Mouse (Mus musculus) left cerebral cortex, postnatal 10 days (tissue): ENCODE measurements around the gene Tmem104. TPM values are rescaled to one million over a fixed set of nuclear protein-coding genes. Genes with fewer than 3 reads are reported as not detected.

ENCODE experiments used
- DNase-seq, 2 experiments: peaks; one replicate each; pipeline ENCODE4 v3.0.0; 2021 to 2022; ENCODE audit warnings: low spot score in 2 of 2, mixed read lengths in 1 of 2; ENCODE audit errors: extremely low spot score in 1 of 2
- intact Hi-C: fragments of 180-260 bp; cut with DNase I; formaldehyde crosslinking; loops from one replicate; pipeline ENCODE4 v1.15.1; 2025
- total RNA-seq, 2 experiments: library from RNA; stranded (reverse); gene quantifications; 2 replicates each; pipeline ENCODE4 v1.2.3; 2021

The Tmem104 gene
- total RNA-seq, 2 experiments from 2014 or later, result 19.9 to 20.3 TPM

DNA sequence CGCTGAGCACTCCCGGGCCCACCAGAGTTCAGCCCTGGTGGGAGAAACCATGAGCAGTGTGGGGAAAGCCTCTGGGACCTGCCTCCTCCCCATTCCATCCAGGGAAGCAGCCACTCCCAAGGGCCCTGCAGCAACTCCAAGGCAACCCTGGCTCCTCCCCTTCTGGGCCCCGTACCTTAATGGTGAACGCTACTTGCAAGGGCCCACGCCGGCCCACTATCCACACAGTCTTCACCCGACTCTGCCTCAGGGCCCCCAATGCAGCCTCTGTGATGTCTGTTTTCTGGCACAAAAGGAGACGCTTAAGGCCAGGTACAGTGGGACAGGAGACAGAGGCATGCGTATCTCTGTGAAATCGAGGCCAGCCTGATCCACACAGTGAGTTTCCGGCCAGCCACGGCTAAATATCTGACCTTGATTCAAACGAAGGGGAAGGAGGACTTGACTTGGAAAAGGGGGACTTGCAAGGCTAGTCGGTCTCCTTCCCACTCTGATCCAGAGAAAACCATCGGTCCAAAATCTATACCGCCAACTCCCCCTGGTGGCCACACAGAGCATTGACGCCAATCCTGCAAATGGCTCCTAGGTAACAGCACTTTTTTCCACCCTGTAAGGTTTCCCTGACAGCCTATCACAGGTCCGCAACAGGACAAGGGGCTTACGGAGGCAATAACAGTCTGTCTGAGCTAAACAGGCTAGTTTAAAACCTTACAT is 83.0 kb downstream of the Tmem104 start:
- DNase-seq, result peak; percentile 76 to 86
- intact Hi-C loops, result loop anchor here (1.0 to 5.0 kb wide), 2 partner anchors 67 to 188 kb away; no protein-coding TSS in a partner anchor

DNA sequence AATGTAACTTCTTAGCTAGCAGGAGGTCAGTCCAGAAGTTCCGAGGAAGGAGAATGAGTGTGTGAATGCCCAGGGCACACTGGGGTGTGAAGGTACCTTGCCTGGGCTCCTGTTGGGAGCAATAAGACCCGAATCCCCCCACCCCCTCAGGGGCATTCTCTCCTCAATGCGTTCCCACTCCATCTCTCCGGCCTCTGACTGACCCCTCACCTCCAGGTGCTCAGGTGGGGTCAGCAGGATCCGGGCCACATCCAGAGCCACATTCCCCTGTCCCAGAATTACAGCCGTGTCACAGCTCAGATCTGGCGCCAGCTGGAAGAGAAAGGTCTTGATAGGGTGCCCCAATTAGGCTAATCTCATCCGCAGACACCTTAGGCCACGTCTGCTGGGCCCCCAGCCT is 83.8 kb downstream of the Tmem104 start:
- intact Hi-C loops, result loop anchor here (5.0 kb wide), 1 partner anchor 189 kb away; no protein-coding TSS in a partner anchor
- DNase-seq, result no peak

DNA sequence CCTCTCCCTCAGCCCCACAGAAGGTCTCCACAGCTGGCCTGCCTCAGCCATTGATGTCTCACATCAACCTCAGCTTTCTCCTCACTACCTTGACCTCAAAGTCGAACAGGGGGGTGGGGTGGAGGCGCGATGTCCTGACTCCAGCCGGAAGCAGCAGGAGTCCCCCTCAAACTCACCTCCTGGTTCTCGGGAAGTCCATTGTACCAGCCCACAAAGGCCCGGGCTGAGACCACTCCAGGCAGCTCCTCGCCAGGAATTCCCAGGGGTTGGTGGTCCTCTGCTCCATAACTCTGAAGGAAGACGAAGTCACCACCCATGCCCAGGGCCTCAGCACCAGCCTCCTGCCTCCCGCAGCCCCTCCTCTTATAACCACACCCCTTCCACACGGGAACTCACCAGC is 84.2 kb downstream of the Tmem104 start:
- intact Hi-C loops, result loop anchor here (5.0 kb wide), 1 partner anchor 189 kb away; no protein-coding TSS in a partner anchor
- no peak for DNase-seq

DNA sequence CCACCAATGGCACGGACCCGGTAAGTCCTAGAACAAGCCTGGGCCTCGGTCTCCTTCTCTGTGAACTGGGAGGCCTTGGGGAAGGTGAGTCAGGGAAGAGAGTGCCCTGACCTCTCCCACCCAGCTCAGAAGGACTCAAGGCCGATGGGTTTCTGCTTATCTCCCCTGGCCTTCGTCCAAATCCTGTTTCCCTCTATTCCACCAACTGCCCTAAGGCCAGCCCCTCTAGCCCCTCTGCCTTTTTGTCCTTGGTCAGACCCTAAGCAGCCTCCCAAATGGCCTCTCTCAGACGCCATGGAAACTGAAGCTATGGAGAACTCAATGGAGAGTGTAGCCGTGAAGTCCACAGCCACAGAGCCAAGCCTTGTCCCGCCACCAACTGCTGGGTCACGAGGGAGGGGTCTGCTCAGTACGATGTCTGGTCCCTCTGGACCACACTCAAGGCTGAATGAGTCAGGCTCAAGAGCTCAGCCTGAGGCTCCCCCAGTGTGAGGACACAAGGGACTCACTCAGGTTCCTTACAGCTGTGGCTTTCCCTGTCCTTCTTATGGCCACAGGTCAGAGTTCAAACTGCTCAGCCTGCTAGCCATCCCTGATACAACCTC is 85.7 kb downstream of the Tmem104 start:
- intact Hi-C loops, result loop anchor here (5.0 kb wide), 1 partner anchor 191 kb away; no protein-coding TSS in a partner anchor
- no peak for DNase-seq

DNA sequence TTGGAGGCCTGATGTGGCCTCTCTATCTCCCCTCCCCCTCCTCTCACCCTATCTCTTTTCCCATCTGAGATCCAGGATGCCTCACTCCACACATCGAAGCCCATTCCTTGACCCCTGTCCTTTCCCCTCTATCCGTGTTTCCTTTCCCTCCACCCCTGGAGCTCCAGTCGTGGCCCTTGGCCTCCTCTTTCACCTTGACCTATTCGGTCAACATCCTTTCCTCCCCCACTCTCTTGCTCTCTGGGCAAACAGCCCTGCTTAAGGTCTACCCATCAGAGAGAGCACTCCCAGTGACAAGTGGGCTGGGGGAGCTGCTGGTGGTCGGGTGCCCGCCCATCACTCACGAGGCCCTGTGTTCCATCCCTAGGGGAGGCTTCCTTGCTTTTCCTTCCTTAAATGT is 86.4 kb downstream of the Tmem104 start:
- intact Hi-C loops, result loop anchor here (5.0 kb wide), 1 partner anchor 191 kb away; no protein-coding TSS in a partner anchor
- no peak for DNase-seq

DNA sequence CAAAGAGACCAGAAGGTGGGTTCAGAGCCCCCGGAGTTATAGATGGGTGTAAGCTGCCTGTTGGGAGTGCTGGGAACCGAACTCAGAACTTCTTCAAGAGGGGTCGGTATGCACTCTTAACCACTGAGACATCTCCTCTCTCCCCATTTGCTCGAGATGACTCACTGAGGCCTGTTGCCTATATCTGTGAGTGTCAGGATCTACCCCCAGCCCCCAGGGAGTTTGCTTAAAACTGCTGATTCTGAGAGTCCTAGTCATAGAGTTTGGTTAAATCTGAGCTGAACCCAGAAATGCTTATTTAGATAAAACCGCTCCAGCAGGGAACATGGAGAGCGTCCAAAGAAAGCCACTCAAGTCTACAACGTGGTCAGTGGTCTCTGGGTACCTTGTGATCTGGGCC is 86.9 kb downstream of the Tmem104 start:
- DNase-seq, result no peak
- intact Hi-C loops, result loop anchor here (5.0 kb wide), 1 partner anchor 192 kb away; no protein-coding TSS in a partner anchor

DNA sequence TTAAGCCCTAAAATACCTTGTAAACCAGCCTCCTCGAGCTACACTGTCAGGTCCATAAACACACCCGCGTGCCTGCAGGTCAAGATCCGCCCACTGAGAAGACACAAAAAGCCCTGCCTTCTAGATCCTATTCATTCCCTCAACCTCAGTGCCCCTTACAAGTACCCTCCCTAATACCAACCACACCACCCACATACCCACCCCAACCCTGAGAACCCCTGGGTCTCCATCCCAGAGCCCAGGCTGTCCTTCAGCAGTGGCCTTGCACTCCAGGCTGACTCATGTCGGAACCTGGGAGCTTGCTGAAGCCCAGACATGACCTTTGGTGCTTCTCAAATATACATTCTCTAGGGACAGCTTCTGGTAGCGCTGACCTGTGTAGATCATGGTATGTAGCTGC is 87.5 kb downstream of the Tmem104 start:
- no peak for DNase-seq
- intact Hi-C loops, result loop anchor here (5.0 kb wide), 1 partner anchor 192 kb away; no protein-coding TSS in a partner anchor

DNA sequence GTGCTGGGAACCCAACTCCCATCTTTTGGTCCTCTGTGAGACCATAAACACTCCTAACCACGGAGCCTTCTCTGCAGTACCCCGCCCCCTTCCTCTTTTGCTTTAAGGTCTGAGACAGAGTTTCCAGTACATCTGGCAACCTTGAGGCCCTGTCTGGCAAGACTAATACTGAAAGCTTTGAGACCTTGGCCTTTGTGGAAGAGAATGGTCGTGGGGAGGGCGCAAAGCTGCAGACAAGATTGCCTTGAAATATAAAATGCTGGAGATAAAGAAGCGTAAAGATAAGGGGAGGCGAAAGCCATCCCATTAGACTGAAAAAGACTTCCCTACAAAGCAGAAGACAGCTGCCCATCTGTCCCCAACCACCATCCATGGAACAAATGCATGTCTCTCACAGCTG is 88.2 kb downstream of the Tmem104 start:
- no peak for DNase-seq
- intact Hi-C loops, result no loop called here

DNA sequence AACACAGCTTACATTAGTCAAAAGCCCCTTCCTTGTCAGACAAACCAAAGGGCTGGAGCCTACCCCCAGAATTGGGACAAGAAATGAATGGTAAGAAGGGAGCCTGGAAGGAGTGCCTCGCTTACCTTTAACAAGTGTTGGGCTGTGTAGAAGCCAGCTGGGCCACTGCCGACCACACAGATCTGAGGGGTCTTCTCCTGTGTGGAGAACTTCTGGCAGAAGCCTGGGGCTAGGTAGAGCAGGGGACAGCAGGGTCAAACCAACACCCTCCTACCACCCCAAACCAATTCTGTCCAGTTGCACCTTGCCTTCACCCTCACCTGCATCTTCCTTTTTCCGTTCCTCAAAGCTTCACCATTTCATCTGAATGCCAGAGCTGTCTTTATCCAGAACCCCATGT is 88.7 kb downstream of the Tmem104 start:
- intact Hi-C loops, result no loop called here
- no peak for DNase-seq

DNA sequence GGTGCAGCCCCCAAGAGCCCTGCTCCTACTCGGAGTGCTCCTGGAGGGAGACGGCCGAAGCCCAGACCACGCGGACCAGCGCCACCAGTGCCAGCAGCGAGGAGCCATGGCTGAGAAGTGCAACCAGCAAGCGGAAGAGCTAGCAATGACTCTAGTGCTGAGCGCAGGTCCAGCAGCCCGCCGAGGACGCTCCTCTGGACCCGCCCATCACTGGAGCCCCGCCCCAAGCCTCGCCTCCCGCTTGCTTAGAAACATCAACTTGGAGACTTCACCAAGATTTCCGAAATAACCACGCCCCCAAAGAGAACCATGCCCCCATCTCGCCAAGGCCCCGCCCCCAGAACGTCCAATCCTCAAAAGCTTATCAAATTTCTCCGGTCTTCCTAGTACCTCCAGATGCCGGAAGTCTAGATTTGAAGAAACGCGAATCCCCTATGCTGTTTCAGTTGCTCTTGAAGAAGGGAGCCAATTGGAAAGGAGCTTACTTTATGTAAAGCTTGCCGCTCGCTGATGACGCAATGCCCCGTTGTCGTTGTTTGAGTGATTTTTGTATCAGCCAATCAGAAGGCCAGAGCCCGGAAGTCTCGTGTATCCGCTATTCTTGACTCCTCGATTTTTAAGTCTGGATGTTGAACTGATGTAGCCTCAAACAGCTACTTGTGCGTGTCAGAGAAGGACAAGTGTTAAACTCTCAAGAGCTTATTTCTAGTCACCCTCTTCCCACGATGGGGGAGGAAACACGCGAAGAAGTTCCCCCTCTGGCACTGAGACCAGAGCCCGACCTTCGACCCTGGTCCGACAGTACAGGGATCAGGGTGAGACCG is 89.7 kb downstream of the Tmem104 start, which contains the start of gene Fdxr:
TSS of gene Fdxr (minus strand) at position 271 of the 824 bp plus-strand sequence.
- intact Hi-C loops, result no loop called here
- DNase-seq, result peak; percentile 99

DNA sequence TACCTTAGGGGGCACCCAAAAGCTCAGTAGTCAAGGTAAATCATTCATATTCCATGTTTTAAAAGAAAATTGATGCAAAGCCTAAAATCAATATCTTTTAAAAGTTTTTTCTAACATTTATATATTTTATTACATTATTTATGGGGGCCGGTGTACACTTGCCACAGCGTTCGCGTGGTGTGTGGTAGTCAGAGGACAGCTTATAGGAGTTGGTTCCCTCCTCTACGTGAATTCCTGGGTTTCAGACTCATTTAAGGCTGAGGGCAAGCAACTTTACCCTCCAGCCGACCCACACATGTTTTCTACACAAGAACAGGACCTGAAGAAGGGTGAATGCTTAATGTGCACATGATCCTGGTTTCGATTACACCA is 90.3 kb downstream of the Tmem104 start:
- DNase-seq, result no peak

DNA sequence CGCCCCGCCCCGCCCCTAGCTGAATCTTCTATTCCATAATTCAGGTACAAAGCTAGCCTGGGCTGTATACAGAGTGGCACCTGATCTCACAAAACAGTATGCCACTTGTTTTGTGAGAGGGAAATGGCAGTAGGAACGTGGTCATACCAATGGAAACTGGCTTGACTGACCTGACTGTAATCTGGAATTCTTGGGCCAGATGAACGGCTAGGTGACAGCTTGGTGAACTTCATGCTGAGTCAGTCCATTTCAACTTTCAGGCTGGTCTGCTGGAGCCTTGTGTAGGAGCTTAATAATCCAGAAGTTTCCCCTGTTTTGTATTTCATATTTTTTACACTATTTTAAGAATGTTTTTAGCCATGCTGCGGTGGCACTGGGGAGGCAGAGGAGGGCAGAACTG is 90.9 kb downstream of the Tmem104 start:
- intact Hi-C loops, result no loop called here
- DNase-seq, result no peak

More for the DNA sequence above, 90.3 kb downstream of the Tmem104 start:
- intact Hi-C loops, result no loop called here

DNA sequence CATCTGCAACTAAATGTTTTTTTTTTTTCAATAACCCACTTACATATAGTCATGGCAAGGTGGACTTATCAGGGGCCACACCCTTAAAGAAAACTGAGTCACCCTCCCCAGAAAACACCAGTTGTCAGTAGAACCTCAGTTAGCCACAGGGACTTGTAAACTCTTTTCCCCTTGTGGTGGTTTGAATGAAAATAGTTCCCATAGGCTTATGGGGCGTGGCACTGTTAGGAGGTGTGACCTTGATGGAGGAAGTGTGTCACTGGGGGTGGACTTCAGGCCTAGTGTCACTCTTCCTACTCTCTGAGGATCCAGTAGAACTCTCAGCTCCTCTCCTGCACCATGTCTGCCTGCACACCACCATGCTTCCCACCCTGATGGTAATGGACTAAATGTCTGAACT is 92.4 kb downstream of the Tmem104 start:
- intact Hi-C loops, result no loop called here
- DNase-seq, result no peak

DNA sequence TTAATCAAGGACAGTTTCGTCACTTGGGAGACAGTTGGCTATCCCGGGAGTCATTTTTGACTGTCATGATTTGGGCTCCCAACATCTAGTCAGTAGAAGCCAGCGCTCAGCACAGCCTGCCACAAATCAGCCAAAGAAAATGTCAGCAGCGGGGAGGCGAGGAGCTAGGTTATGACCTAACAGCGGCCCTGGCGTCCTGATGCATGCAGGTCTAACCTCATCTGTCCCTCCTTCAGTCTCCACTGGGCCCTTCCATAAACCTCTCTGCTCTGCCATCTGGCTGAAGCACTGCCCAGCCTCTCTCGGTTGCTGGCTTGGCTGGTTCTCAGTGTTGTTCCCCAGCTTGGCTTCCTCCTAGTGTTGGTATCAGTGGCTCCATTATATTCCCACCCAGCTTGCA is 95.0 kb downstream of the Tmem104 start:
- no peak for DNase-seq
- intact Hi-C loops, result no loop called here

DNA sequence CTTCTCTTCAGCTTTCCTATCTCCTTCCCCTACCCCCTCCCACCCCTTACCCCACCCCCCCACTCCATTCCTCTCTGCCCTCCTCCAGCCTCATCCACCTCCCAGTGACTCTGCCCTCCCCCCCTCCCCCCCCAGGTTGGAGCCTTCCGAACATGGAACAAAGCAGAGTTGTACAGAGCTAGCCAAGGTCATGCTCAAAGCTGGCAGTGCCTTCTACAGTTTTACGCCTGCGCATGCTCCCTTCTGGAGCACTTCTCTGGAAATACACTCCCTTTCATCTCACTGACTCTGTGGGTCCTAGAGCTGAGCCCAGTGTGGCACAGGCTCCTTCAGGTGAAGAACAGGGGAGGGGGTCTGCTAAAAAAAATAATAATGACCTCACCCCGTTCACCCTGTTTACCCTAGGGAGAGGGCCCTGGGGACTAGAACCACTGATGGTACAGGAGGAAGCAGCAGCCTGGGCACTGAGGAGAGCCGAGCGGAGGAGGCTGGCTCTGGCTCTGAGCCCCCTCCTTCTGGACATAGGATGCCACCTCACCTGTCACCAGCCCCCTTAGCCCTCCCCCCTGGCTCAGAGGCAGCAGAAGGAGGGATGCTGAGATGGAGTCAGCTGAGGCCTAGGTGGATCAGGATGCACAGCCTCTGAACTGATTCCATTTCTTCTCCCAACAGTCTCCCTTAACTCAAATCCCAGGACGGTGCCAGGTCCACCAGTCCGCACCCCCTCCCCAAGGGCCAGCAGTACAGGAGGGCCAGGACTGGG is 95.6 kb downstream of the Tmem104 start:
- DNase-seq, result no peak
- intact Hi-C loops, result no loop called here

DNA sequence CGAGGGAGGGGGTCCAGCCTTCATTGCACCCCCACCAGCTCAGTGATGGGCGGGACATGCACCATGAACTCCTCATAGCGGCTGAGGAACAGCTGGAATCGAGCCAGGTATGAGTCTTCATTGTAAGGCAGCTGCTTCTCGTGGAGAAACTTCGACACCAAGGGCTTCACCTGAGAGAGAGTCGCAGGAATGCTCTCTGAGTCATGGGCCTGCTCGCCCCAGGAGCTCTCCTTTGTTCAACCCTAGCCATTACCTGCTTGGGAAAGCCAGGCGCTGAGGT is 96.1 kb downstream of the Tmem104 start:
- no peak for DNase-seq
- intact Hi-C loops, result no loop called here

DNA sequence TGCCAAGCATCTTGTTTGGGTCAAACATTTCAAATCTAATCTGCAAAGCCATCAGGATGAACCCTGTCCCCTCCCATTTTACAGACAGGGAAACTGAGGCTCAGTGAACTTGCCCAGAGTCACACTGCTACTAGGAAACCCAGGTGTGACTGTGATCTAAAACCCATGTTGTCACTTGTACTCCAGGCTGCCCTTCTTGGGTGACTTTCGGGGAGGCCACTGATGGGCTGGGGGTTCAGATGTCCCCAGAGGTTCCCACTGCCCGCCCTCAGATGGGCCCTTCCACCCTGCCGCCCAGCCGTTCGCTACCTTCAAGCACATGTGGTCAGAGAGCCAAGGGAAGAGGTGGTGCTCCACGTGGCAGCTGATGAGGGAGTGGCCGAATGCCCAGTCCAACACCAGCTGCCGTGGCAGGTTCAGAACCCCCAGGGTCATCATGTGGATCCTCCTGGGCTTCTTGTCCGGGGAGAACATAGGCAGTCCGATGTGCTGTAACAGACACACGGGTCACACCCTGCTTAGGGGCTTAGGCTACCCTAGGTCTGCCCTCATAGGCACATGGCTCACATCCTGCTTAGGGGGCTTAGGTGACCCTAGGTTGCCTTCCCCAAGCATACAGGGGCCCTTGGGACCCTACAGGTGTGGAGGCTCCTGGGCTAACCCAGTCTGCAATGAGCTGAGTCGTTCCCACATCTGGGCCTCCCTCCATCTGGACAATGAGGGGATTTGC is 96.8 kb downstream of the Tmem104 start:
- DNase-seq, result no peak
- intact Hi-C loops, result no loop called here

DNA sequence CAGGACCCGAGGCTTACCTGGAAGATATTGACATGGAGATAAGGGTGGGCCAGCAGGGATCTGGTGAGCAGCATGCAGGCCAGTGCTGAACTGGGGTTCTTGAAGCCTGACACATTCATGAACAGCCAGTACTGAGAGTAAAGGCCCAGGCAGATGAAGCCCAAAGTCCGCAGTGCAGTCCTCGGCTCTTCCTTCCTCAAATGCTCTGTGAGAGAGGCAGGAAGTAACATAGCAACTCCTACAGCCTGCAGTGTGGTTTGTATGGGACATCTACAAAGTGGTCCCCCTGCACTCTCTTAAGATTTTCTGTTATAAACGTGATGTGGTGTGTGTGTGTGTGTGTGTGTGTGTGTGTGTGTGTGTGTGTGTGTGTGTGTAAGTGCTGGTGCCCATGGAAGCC is 98.0 kb downstream of the Tmem104 start:
- no peak for DNase-seq
- intact Hi-C loops, result no loop called here
